Mouse (Mus musculus) heart, adult 11 months (tissue): Measurements from ENCODE around the gene Olfr657.

Experiments used
- DNase-seq: peaks from one replicate; pipeline ENCODE4 v3.0.0; 2022

Olfr657 gene

DNA sequence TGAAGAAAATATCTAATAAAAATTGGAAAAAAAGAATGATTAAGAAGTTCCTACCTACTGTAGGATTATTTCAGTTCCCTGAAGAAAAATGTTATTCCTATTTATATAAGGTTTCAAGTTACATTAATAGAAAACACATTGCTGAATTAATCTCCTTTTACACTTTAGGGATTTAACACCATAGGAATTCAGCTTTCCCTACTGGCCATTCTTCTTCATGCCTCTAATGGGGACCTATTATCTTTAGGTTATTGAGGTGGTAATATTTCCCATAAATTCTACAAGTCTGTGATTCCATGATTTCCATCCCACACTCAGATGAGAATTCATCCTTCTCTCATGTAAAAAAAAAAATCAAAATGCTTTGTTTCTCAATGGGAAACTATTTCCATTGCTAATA lies at the start of gene Olfr657:
Olfr657 (plus strand) TSS at position 301 of the 400 bp plus-strand sequence.
- no peak for DNase-seq

- no peak for DNase-seq
Measured at GRCm38 (mm10) chr7:104577014-104577413, 47.6 kb upstream of the Olfr657 start, which contains the start of gene Olfr653. Gene Olfr653 (plus strand): TSS chr7:104577314.

DNA sequence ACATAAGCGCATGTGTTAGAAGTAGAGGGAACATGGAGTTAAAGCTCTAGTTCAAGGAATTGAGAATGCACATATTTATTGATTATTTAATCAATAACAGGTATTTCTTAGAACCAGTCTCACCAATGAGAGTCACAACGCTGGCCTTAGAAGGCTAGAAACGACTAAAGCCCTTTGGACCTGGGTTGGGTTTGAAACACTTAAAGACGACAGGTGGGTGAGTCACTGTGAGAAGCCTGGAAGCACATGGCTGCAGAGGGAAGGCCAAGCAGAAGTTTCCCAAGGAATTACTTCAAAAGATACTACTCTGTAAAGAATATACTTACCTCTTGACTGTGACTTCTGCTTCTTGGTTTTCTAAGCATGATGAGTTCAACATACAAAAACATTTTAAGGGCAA lies 43.7 kb upstream of the Olfr657 start:
- DNase-seq, result no peak

- DNase-seq, result no peak
Measured at GRCm38 (mm10) chr7:104581429-104581828, 43.2 kb upstream of the Olfr657 start.

- DNase-seq, result no peak
Measured at GRCm38 (mm10) chr7:104586725-104587124, 37.9 kb upstream of the Olfr657 start, which contains the start of gene Olfr654. Gene Olfr654 (plus strand): TSS chr7:104587025.

GRCm38 (mm10) chr7:104588274-104588673 lies 36.3 kb upstream of the Olfr657 start:
- no peak for DNase-seq

GRCm38 (mm10) chr7:104601679-104602078 lies 22.9 kb upstream of the Olfr657 start, which contains the start of gene Olfr655:
Gene Olfr655 (minus strand): TSS chr7:104601779.
- DNase-seq, result no peak

DNA sequence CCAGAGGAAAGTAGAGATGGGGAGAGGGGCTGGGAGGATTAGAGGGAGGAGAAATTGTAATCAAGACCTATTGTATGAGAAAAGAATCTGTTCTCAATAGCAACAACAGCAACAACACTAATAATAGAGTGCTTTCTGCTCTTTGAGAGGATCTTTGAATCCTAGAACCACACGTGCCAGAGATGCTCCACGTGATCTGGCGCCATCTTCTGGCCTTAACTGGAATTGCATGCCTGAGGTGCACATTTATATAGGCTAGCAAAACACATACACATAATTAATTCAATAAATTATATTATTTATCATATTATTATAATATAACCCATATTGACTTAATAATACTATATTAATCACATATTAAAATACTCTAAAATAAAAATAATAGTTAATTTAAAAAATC lies 21.4 kb upstream of the Olfr657 start:
- no peak for DNase-seq

- DNase-seq, result no peak
Measured at GRCm38 (mm10) chr7:104604727-104605126, 19.9 kb upstream of the Olfr657 start.

GRCm38 (mm10) chr7:104613655-104614054 lies 10.9 kb upstream of the Olfr657 start, which contains the start of gene Olfr656:
Gene Olfr656 (plus strand): TSS chr7:104613955.
- no peak for DNase-seq

DNA sequence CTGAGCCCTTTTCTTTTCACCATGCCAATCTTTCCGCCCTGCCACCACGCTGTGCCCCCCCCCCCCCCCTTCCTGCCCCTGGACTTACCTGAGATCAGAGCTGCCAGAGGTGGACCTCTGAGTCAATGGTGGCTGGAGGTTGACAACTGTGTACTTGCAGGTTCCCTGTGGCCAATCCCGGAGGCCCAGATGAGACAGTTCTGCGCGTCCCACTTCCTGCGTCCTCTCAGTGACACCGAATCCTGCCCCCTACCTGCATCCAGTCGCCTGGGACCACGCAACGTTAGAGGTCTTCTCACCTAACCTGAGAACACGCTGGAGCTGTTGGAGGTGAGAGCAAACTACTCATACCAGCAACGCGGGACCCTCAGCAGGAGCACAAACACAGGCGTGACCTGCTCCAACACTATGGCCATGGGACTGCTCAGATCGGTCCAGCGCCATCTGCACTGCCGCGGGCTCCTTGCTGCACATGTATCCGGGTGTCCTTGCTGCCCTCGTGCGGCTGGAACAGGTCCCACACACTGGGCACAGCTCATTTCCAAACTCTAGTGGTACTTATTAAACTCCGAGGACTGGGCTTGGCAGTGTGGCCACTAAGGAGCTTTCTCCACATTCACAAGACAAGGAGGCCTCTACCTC lies 22.4 kb downstream of the Olfr657 start, which contains the start of gene Olfr658:
Olfr658 (minus strand) TSS at position 465 of the 642 bp plus-strand sequence.
- DNase-seq, result peak; percentile 90

DNA sequence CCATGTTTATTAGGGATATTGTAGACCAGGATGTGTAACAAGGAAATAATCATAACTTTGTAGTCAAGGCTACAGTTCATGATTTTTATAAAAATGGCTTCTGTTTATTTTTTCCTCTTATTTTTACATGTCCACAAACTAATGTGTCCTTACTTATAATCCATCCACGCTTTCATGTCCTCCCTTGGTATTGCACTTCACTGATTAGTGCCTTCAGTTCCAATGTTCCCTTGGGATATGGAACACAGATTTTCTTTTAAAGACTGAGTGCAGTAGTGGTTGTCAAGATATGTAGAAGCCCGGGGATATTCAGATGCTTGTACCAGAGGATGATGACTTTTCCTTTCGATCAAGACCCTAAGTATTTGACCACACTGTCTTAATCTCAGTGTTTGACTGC lies 41.9 kb downstream of the Olfr657 start, which contains the start of gene Olfr659:
Olfr659 (plus strand) TSS at position 301 of the 400 bp plus-strand sequence.
- DNase-seq, result no peak

- no peak for DNase-seq
Measured at GRCm38 (mm10) chr7:104686201-104686600, 61.6 kb downstream of the Olfr657 start, which contains the start of gene Olfr661. Gene Olfr661 (plus strand): TSS chr7:104686501.
